Mouse (Mus musculus) monocyte, adult 5-6 weeks (primary cell): ENCODE measurements around the gene Ccdc82. TPM values are rescaled to one million over a fixed set of nuclear protein-coding genes. Genes with fewer than 3 reads are reported as not detected.

Experiments used
- ATAC-seq: fragments of 153-309, 156-312 bp; replicated peaks from 2 replicates; pipeline ENCODE4 v1.8.0; 2017; ENCODE audit warnings: mild to moderate bottlenecking; ENCODE audit not compliant: low TSS enrichment, insufficient number of reproducible peaks, severe bottlenecking, poor library complexity, low FRiP score
- total RNA-seq: library from RNA; stranded (forward); fragments of 200-1000, 200-491, 200-594 nt; gene quantifications from 3 replicates; pipeline ENCODE4 v1.2.3, GENCODE M21; 2017

Ccdc82 gene
- 70.7 to 106 TPM (median 94.0 TPM) in 3 replicates for total RNA-seq

DNA sequence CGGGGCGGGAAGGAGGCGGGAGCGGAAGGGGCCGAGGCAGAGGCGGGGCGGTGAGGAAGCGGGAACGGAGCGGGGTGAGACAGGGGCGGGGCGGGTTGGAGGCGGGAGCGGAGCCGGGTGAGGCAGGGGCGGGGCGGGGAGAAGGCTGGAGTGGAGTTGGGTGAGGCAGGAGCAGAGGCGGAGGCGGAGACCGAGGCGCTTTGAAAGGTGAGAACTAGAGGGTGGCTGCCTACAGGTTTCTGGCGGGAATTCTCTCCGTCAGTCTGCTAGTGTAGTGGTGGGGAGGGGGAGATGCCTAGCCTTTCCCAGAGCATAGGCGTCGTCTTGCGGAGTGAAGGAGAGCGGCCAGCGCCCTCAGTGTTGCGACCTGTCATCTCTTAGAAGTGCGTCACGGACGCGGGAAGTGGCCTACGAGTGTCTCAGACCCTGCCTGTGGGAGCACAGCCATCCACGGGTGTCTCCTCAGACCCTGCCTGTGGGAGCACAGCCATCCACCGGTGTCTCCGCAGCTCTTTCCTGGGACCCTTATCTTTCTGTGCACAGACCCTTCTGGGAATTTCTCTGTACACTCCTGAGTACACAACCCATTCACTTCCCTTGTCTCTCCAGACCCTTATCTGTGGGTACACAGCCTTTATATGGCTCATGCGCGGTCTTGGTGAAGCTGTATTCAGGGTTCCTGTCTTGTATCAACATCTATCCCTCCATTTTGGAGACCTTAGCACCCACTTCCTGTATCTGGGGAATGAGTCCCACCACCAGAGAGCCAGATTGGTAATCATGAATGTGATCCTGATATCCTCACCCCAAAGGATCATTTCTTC is at the start of gene Ccdc82:
Ccdc82 (plus strand) TSS at position 141 of the 824 bp plus-strand sequence.
- peak; percentile 96 for ATAC-seq

- ATAC-seq = no peak
These were observed 46.7 kb upstream of the Ccdc82 start for GRCm38 (mm10) chr9:13200079-13200478.

DNA sequence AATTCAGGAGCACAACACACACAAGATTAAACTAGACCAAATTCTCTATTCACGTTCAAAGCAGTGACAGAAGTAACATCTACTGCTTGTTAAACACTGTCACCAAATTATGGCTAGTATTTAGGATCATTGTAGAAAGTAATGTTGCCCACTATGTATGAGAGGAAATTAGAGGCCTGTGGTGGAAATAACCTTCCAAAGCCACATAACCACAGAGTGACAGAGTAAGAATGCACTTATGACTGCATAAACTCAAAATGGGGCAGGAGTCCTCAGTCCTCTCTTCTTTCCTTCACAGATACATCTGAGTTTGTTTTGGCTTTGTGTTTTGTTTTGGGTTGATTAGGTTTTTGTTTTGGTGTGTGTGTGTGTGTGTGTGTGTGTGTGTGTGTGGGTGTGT is 43.6 kb upstream of the Ccdc82 start:
- ATAC-seq = no peak

DNA sequence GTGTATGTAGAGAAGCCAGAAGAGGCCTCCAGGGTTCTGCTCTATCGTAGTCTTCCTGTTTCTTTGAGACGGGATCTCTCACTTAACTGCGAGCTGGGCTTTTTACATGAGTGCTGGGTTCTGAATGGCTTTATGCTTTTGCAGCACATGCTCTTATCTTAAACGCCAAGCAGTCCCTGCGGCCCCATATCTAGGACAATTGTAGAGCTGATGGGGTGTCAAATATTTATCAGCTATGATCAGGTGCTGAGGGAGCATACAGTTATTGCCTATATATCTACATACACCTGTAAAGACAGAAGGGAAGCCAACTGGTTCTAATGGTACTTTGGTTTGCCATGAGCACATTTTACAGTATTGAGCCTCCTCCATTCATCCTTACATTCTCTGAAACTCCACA is 43.1 kb upstream of the Ccdc82 start:
- no peak for ATAC-seq

DNA sequence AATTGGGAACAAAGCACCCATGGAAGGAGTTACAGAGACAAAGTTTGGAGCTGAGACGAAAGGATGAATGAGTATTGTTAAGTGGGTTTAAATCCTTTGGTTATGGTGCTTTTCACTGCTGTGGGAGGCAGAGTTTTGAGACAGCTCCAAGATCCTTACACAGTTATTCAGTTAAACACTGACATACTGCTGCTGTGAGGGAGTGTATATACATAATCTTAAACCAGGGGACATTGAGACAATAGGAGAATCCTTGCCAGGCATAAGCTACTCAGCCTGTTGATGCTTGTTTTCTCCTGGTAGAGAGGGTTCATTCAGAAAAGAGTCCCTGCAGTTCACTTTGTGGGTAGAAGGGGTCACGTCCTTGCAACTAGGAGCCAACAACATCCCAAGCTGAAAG is 40.4 kb upstream of the Ccdc82 start:
- ATAC-seq = no peak

GRCm38 (mm10) chr9:13225872-13226271 is 20.9 kb upstream of the Ccdc82 start:
- ATAC-seq = no peak

DNA sequence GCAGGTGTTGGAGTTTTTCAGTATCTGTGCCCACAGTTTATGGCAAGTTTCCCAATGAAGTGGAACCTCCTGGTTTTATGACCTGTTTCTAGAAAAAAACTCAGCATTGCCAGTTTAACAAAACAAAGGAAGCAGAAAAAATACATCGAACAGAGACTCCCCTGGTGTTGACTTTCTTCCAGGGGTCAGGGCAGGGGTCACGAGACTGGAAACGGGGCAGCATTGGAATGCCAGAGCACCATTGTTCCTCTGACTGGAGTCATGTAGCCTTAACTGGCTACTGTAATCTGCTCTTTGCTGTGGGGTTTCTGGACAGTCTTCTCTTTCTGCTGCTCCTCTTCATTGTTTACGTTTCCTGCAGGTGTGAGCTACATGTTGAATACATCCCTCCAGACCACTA is 16.2 kb upstream of the Ccdc82 start:
- ATAC-seq = no peak

DNA sequence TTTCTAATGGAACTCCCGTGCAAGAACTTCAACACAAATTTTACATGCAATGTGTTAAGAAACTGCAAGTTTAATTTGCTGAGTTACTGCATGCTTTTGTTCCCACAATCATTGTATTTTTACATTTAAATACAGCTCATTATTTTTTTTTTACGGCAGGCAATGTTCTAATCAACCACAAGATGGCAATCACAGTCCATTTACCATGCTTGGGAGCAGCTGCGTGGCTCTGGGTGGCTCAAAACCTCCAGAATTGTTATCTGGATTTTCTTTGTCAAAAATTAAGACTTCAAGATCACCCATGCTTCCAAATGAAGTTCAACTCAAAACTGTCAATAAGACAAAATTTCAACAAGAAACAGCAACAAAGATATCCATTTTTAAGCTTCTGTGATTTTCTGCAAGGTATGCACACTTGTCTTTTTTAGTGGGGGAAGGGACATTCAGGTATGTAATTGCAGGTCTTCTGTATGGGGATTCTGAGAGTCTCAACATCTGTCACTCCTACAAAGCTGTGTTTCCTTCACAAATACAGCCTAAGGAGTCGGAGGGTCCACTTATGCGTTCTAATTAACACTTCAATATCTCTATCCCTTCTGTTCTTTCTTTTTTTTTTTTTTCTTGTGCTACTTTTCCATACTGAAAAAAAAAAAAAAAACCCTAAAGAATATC is 15.1 kb upstream of the Ccdc82 start:
- 0 out of 2 replicates have a peak, but pooled peaks have one; percentile 35 for ATAC-seq

DNA sequence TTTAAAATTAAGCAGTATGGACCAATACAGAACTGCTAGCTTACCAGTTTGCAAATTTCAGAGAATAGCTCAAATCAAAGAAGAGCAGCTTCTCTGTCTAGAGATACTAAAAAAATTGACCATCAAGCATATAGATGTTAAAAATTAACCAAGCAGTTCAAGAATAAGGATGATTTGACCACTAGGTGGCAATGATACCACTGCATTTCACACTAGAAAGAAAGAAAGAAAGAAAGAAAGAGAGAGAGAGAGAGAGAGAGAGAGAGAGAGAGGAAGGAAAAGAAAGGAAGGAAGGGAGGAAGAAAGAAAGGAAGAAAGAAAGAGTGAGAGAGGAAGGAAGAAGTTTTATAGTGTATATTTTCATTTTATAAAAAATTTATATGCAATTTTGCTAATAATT is 4.4 kb upstream of the Ccdc82 start:
- no peak for ATAC-seq

DNA sequence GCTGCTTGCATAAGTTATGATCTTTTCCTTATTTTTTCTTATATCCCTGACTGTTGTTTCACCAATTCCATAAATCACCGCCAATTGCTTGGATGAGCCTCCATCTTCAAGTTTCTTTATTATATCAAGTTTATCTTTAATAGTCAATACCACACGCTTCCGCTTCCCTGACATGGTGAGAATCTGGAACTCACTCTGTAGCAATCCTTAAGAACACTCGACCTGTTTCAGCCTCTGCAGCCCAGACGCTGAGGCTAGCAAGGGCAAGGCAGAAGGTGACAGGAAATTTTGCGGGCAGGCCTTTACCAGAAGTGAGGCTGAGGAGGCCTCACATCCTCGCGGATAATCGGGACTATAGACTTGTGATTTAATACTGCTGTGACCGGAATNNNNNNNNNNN is 1.3 kb upstream of the Ccdc82 start, which contains the start of gene Jrkl:
Jrkl (minus strand) TSS at position 349 of the 400 bp plus-strand sequence.
- peak; percentile 53 for ATAC-seq

DNA sequence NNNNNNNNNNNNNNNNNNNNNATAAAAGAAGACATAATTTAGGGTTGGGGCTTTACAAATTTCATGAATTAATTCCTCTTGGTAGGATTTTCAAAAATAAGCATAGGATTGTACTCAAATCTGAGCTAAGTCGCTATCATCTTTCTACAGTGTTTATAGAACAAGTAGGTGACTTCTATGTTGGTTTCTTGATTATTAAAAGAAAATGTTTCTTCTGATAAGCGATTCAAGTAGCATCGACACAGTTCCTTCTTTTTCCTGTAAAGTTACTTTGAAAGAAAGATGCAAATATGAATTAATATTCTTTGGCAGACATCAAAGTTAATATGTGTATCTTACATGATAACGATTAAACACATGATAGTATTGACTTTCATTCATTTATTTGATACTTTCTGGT is 1.3 kb downstream of the Ccdc82 start:
- no peak for ATAC-seq

- ATAC-seq = no peak
These were observed 4.5 kb downstream of the Ccdc82 start for GRCm38 (mm10) chr9:13251251-13251650.

DNA sequence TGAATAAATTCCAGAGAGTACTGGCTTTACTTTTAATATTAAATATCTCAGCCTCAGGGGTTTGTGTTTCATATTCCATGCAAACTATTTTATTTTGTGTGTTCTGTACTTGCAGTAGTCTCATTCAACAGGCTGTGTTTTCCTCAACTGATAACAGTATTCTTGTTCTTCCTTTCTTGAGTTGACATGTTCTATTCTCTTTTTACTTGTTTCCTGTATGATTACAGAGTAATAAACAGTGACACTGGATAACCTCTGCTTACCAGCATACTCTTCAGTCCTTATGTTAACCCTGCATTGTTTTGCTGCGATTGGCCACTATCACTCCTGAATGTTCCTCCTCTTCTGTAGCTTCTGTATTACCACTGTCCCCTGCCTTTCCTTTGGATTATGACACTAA is 10.0 kb downstream of the Ccdc82 start:
- no peak for ATAC-seq

- no peak for ATAC-seq
These were observed 11.4 kb downstream of the Ccdc82 start for GRCm38 (mm10) chr9:13258173-13258572.

GRCm38 (mm10) chr9:13260980-13261379 is 14.2 kb downstream of the Ccdc82 start:
- no peak for ATAC-seq

DNA sequence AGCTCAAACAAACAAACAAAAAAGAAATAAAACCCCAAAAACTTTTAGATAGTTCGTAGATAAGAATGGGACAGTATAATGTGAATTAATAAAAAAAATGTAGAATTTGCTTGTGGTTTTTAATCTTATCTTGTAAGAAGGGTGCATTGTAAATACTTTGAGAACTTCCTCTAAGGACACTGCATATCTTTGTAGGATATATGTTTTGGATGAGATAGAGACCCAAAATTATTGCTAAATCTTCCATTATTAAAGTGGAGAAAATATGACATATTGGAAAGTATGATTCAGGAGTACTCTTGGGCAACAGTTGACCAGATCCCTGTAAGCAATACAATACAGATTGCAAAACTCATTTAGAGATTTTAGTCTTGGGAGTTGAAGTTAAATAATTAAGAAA is 26.5 kb downstream of the Ccdc82 start:
- no peak for ATAC-seq

- ATAC-seq = no peak; the same call in 1 of the 2 replicates
These were observed 40.7 kb downstream of the Ccdc82 start for GRCm38 (mm10) chr9:13287482-13287881.

DNA sequence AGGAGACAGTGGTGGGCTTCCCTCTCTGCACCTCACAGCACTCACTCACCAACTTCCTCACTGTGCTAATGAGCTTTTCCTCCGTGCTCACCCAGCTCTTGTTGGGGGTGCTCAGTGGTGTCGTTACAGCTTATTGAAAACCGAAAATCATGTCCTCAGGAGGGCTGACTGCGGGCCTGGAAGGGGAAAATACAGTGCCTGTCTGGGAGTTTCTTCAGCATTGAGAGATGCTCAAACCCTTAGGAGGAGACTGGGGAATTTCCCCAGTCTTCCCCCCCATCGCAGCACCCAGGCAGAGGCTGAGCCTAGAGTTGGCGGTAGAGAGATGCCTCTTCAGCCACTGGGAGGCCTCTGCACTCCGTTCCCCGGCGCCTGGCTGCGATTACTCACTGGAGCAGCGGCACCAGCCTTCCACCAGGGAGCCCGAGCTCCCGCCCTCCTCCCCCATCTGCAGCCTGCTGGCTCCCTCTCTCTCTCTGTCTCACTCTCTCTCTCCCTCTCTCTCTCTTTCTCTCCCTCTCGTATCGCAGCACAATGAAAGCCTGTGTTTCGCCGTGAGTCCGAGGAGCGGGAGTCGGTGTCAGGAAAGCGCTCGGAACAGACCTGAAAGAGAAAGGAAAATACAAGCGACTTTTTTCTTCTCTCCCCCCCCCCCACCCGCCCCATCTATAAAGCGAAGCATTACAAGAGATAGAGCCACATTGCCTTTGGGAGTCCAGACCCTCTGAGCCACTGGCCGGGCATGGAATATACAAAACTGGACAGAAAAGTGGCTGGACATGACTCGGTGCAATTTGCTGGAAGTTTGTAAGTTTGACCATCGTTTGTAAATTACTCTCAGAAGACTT is 49.7 kb downstream of the Ccdc82 start:
- peak; percentile 87 for ATAC-seq

- ATAC-seq = no peak
These were observed 50.4 kb downstream of the Ccdc82 start for GRCm38 (mm10) chr9:13297122-13297667.
